Mouse (Mus musculus): ENCODE measurements around the gene Nudt13. TPM values are rescaled to one million over a fixed set of nuclear protein-coding genes. Genes with fewer than 3 reads are reported as not detected.
"Not testable (repeated sequence)": the region's sequence is repeated elsewhere in the genome, so short reads cannot be mapped to it uniquely, and the experiment has no call there.

The Nudt13 gene
- 10 to 100 TPM; 16.2 to 17.6 TPM for polyA plus RNA-seq (2017; shearing (Covaris generic))

DNA sequence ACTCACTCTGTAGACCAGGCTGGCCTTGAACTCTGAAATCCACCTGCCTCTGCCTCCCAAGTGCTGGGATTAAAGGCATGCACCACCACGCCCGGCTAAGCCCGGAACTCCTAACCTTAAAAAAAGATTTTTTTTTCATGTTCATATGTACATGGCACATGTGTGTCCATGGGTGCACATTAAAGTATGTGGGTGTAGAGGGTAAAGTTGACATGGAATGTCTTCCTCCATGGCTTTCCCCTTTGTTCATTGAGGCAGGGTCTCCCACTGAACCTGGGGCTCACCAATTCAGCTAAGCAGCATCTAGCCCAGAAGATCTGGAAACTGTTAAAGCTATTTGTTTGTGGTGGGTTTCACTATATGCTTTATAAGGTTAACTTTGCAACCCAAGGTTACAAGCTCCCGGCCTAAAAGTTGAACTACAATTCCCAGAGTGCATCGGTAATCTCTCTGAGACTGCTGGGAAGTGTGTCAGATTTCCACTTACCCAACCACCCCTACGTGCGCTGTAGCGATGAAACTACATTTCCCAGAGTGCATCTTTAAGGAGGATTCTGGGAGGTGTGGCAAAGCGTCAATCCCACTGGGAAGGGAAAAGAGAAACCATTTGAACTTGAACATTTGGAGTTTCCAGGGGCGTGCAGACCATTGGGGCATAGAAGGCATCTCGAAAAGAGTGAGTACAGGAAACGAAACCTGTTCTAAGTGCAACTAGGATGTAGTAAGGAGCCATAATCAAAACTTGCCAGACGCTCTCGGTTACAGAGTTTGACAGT lies at the start of gene Nudt13:
Gene Nudt13, plus strand, starts transcription at position 581 of the 776 bp plus-strand sequence.
- peak; percentile 100 for ATAC-seq

DNA sequence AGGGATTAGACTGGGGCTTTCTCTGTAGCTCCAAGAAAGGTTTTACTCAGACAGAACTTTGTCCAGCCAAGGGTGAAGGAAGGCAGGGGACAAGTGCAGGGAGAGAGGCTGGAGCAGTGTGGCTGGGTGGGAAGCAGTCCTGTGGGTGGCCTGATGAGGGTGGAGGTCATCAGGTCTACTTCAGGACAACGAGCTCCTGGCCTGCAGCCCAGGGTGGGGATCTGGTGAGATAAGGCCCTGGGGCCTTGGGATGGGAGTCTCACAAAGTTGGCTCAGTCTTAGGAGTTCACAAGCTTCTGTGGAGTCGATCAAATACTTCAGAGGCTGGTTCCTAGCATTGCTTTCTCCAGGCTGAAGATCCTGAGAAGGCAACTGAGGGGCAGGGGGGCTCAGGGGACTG lies 49.2 kb upstream of the Nudt13 start:
- no peak for ATAC-seq

DNA sequence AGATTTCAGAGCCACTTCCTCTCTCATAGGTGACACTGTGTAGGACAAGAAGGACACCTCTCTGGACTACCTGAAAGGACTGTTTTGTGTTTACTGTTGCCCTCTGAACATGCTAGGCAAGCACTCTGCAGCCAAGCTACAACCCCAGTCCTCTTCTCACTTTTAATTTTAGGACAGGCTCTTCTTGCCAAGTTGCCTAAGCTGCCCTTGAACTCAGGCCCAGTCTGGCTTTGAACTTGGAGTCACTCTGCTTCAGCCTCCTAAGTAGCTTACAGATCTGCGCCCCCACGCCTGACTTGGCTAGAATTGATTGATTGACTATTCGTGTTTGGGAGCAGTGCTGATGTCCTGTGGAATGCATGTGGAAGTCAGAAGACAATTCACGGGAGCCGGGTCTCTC lies 48.6 kb upstream of the Nudt13 start:
- no peak for ATAC-seq

DNA sequence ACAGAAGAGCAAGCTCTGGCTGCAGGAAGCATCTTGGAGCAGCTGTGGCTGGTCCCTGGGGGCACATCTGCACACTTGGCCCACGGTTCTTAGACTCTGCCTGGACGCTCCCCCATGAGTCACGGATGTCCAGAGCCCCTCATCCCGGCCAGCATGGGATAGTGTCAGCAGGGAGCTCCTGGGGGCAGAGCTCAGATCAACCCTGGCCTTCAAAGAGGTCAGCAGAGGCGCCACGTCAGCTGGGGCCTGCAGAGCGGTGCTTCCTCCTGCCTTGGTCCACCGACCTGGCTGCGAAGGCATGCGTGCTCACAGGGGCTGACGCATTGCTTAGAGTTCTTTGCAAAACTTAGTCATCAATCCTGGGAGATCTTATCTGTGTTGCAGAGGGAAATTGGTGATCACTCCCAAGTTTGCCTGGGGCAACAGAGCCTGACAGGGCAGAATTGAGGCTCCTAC lies 47.7 kb upstream of the Nudt13 start:
- no peak for ATAC-seq

DNA sequence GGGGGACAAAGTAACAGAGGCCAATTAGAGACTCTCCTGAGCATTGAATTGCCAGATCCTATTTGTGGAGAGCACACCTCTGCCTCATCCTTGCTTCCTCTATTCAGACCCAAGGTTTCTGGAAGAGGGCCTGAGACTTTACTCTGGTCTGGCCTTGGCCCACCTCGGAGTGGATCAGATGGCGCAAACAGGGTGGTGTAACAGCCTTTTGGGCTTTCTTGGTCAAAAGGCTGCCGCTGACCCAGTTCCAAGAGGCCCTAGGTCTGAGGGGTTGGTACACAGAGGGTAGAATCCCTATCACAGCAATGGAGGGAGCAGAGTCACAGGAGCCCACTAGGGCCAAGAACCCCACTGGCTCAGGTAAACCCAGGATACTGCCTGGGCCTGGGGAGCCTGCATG lies 46.5 kb upstream of the Nudt13 start:
- ATAC-seq, result no peak

DNA sequence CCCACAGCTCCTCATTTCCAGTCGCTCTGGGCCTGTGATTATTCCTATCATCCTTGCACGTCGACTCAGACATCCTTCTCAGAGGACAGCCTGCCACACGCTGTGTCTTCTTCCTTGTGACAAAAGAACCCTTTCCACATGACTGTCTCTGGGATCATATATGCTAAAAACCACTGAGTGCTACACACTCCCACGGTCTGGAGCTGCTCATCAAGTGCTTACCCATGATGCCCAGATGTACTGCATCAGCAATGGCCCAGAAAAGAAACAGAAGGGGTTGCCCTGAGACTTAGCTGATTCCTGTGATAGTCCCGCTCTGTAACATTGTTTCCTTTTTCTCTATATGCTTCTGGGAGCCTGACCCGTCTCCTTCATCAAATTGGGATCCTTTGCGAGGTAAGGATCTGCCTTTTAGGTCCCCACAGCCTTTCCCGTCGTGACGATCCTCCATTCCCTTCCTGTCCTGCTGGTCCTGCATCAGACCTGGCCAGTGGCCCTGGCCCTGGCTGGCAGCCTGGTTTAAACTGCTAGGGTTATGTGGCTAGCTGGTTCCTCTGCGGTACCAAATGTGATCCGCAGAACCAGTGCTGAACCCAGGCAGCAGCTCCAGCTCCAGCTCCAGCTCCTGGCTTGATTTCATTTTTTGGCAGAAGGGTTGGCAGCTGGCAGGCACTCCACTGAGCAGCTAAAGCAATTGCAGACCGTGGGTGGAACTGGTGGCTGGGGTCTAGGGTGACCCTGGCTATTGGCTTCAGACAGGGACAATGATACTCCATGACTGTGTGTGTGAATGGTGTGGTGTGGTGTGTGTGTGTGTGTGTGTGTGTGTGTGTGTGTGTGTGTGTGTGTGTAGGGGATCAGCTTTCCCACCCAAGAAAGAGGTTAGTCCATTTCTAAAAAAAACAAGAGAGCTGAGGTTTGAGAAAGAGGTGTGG lies 44.0 kb upstream of the Nudt13 start:
- ATAC-seq, result no peak

DNA sequence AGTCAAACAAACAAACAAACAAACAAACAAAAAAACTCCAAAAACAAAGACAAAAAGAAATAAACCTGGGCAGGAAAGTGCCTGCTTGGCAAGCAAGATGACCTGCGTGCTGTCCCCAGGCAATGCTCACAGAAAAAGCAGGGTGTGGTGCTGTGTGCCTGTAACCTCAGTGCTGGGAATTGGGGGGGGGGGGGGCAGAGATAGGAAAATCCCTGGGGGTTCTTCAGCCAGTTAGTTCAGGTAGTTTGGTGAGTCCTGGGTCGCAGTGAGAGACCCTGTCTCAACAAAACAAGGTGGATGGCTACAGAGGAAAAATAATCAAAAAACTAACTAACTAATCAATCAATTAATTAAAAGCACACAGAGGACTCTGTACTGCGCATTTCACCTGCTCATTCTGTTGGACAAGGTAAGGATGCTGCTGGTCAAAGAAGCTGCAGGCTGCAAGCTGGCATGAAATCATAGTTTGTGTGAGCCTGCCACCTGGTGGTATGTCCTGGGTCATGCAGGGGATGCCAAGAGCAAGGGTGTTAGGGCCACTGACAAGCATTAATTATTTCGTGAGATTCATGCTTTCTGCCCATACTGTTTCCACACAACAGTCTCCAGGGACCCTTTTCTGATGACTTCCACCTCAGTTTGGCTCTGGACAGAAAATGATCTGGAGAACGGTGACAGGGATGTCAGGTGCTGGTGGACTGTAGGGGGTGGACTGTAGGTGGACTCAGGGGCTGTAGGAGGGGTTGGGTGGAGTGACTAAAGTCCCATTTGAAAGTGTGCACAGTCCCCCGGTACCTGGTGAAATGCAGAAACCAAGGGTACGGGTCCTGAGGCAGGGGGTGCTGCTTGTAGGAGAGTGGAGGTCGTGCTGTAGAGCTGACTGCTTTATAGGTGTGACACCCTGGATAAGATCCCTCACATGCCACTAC lies 36.0 kb upstream of the Nudt13 start:
- peak; percentile 36 for ATAC-seq

DNA sequence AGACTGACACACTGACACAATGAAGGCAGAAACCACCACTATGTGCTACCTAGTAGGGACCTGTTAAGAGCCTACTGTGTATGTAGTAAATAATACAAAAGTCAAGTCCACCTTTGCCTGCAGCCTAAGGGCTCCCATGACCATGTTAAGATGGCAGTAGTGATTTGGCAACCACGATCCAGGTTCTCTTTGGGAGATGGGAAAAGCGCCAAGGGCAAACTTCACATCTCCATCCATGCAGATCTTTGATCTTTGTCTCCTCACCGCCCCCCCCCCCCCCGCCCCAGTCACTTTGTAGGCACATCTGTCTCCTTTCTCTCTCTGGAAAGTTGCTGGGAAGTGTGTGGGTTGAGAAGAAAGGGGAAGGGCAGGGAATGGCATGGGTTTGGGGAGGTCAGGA lies 32.2 kb upstream of the Nudt13 start:
- no peak for ATAC-seq

DNA sequence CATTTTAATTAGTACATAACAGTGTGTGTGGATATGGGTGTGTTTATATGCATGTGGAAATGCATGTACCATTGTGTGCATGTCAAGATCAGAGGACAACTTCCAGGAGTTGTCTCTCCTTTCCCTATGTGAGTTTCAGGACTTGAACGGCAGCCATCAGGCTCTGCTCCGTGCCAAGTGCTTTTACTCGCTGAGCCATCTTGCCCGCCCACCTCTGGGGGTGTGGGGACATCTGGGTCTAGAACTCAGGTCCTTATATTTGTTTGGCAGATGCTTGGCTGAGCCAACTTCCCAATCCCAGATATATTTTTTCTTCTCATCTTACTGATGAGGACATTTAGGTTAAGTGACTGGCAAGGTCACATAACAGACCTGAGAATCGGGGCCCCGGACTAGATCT lies 26.1 kb upstream of the Nudt13 start:
- no peak for ATAC-seq

DNA sequence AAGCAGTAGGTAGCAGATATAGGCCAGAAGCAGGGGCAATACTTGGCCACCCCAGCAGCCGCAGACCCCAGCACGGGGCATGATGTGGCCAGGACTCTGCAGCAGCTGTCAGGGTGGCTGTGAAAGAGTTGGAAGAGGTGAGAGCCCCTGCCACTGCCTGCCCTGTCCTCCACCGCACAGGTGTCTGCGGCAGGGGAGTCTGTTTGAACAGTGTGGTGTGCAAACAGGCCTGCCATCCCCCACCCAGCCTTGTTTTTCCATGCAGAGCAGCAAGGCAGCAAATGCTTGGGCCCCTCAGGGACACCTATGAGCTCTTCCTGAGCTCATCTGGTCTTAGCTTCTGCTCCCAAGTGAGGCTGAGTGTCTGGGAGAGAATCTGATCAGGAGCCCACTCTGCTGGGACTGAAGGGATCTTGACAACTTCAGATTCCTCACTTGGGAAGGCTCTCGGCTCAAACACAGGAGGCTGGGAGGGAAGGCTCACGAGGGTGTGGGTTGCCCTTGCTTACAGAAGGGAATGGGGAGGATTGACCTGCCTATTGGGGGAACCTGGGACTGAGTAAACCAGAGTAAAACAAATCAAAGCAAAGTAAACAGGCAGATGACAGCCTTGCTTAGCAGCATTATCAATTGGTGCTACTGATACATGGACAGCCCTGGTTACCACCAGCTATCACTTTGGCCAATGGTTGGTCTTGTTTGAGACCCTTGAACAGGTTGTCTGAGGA lies 25.3 kb upstream of the Nudt13 start, which contains the start of gene Kcnk16:
Gene Kcnk16, minus strand, starts transcription at position 118 of the 728 bp plus-strand sequence.
- no peak for ATAC-seq

DNA sequence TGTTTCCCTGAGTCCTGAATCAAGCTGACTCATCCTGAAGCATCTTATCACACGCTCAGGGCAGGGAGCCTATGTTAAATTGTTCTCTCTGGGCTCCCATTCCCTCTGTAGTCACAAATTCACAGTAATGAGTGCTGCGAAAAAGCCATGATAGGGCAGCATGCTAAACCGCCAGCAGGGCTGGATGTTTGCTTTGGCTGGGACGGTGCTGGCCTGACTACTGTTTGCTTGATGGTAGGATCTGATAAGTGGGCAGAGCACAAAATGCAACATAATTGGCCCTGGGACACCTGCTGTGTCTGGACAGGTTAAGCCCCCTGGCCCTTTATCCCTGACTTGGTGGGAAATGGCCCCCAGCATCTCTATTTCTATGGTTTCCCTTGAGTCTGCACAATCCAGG lies 3.1 kb upstream of the Nudt13 start:
- ATAC-seq, result no peak

DNA sequence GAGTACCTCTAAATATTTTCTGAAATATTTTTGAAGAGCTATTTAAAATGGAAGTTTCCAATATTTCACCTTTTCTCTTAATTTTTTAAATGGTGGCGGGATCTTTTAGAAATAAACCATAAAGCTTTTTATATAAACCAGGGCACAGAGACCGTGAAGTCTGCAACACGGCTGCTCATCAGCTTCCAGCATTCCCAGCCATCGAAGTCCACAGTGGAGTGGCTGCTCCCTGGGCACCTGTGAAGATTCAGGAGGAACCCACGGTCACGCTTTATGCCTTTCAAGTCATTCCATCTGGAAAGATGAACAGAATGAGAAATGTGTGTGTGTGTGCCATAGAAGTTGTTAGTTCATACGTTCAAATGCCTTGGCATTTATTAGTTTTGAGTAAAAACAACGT lies 450 bp downstream of the Nudt13 start:
- ATAC-seq, result no peak

DNA sequence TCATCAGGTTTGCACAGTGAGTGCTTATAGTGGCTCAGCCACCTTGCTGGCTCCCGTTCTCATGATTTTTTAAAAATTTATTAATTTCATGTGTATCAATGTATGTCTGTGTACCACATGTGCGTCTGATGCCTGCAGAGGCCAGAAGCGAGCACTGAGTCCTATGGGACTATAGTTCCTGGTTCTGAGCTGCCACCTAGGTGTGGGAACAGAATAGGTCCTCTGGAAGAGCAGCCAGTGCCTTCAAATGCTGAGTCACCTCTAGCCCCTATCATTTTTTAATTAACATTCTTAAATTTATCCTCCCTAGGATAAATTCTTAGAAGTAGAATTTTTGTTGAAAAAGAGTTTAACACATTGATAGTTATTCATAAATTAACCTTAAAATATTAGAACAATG lies 3.1 kb downstream of the Nudt13 start:
- ATAC-seq, result no peak

DNA sequence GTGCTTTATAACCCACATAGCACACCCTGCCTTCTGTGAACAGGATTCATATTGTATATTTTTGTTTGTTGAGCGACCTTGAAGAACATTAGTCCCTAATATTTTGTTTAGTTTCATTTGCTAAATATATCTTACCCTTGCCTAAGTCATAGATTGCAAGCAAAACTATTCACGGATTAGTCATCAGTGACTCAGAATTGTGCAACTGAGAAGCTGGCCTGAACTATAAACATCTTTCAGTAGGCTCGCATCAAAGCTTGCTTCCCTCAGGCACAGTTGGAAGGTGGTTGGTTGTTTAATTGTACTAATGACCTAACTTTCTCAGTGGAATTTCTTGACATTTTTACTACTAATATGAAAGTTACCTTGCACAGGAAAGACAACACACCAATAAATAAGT lies 3.6 kb downstream of the Nudt13 start:
- ATAC-seq, result no peak

DNA sequence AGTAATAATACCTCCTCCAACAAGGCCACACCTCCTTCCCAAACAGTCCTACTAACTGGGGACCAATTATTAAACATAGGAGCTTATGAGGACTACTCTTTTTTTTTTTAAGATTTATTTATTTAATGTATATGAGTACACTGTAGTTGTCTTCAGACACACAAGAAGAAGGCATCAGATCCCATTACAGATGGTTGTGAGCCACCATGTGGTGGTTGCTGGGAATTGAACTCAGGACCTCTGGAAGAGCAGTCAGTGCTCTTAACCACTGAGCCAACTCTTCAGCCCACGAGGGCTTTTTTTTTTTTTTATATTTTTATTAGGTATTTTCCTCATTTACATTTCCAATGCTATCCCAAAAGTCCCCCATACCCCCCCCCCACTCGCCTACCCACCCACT lies 10.6 kb downstream of the Nudt13 start:
- ATAC-seq, result not testable (repeated sequence)

DNA sequence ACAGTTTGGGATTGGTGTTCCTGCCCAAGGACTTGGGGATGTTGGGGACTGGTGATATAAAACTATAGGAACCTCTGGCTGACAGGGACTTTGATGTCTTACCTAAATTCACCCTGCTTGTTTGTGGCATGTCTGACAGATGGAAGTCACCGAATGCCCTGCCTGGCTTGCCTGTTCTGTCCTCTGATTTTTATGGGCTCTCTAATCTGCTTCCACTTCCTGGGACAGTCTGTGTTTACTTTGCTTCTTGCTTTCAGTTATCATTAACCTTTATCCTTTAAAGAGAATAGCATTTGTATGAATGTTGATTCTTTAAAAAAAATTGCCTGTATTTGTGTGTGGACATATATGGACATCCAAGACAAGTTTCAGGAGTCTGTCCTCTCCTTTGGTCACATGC lies 20.6 kb downstream of the Nudt13 start:
- ATAC-seq, result no peak

DNA sequence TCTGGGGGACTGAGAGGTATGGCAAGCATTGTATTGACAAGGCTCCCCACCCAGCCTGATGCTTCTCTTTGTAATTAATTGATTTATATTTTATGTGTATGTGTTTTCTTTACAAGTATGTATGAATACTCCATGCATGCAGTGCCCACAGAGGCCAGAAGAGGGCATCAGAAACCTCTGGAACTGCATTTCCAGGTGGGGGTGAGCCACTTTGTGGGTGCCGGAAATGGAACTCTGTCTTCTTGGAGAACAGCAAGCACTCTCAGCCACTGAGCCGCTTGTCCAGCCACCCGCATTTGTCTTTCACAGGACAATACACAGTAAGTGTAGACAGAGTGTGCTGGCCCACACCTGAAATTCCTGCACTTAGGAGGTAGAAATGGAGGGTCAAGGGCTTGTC lies 24.9 kb downstream of the Nudt13 start:
- ATAC-seq, result no peak

DNA sequence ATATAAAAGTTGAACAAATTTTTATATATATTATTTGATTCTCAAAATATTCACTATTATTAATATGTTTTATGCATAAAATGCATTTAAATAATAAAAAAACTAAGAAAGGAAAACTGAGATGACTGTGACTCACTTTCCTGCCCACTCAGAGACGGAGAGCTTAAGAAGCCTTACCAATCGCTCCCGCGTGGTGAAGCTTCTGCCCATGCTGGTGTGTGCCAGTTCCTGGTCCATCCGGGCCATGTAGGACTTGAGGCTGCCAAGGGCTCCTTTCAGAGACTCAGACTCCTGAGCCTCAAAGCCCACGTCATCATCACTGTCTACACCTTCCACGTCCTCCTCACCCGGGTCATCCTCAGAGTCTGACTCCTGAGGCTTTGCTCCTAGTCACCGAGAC lies 29.7 kb downstream of the Nudt13 start:
- no peak for ATAC-seq

DNA sequence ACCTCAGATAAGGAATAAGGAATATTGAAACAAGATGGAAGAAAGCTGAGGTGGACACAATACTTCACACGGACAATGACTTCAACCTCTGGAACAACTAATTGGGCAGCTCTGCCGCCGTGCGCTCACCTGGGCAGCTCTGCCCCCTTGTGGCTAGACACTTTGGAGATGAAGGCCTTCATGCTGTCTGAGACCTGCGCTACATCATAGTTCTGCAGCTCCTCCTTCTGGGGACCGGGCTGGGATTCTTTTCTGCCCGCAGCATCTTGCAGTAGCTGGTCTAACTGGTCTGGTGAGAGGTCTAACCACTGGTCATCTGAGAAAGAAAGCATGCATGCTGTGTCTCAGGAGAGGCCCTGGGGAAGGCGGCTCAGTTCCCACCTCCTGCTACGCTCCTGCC lies 34.0 kb downstream of the Nudt13 start:
- no peak for ATAC-seq

DNA sequence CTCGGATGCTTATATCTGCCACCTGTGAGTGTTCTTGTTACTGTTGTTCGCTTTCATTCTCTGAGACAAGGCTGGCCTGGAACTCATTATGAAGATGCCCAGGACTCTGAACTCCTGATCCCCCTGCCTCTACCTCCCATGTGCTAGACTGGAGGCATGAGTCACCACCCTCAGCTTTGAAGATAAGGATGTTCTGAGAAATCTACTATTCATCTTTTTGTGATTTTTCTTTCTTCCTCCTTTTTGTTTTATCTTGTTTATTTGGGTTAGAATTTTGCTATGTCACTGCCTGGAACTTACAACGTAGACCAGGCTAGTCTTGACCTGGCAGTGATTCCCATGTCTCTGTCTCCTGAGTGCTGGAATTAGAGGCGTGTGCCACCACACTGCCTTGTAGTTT lies 36.8 kb downstream of the Nudt13 start:
- ATAC-seq, result no peak

DNA sequence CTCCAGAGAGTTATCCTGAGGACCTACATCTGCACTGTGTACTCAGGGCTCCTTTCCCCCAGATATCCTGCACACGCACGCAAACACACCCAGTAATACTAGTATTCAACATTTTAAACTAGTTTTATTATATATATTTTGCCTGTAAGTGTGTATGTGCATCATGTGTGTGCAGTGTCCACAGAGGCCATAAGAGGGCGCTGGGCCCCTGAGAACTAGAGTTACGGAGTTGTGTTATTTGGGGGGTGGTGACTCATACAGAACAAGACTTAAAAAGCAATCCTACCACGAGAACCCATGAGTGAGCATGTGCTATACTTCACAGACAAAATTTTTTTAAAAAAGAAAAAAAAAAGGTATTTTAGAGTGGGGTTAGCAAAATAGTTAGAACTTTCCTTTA lies 44.9 kb downstream of the Nudt13 start:
- no peak for ATAC-seq

DNA sequence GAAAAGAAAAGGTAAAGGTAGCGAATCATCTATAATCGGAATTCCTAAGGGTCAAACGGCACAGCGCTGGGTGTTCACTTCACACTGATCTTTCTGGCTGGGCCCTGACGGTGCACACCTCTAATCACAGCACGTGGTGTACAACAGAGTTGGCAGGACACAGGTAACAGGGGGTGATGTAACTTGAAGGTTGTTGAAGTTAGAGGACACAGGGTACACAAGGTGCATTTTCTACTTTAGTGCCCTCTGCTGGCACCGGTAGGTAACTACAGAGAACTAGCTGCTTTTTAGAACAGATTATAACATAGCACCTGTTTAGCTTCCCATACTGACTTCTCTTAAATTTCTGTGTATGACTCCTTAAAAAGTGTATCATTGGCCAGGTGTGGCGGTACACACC lies 45.7 kb downstream of the Nudt13 start:
- peak; percentile 46 for ATAC-seq
